Mouse (Mus musculus) gastrocnemius, postnatal 4 days (tissue): ENCODE measurements around the gene Rarg. TPM values are rescaled to one million over a fixed set of nuclear protein-coding genes. Genes with fewer than 3 reads are reported as not detected.
A peak's percentile ranks its signal among the peaks of the same experiment; 100 is the strongest.

Experiments used
- DNase-seq, 2 experiments: peaks; one replicate each; pipeline ENCODE4 v3.0.0; 2021 to 2022; ENCODE audit warnings: low spot score in 2 of 2, mixed read lengths in 2 of 2
- total RNA-seq, 2 experiments: library from RNA; stranded (reverse); gene quantifications; 2 replicates each; pipeline ENCODE4 v1.2.3; 2021

Rarg gene
- total RNA-seq, 2 experiments from 2014 or later = 21.3 to 27.8 TPM

GRCm38 (mm10) chr15:102258581-102259253 lies 1.4 kb upstream of the Rarg start:
- DNase-seq = no peak

- DNase-seq = peak in 1 of 2 experiments; percentile 51
These were observed 756 bp upstream of the Rarg start for GRCm38 (mm10) chr15:102258076-102258470.

GRCm38 (mm10) chr15:102256431-102257201 lies 701 bp downstream of the Rarg start:
- DNase-seq = no peak

- DNase-seq = no peak
These were observed 1.6 kb downstream of the Rarg start for GRCm38 (mm10) chr15:102255547-102256255.

- no peak for DNase-seq
These were observed 6.8 kb downstream of the Rarg start for GRCm38 (mm10) chr15:102250521-102250920.

- no peak for DNase-seq
These were observed 7.3 kb downstream of the Rarg start for GRCm38 (mm10) chr15:102249967-102250366.

- DNase-seq = peak in 1 of 2 experiments; percentile 55
These were observed 8.0 kb downstream of the Rarg start for GRCm38 (mm10) chr15:102249251-102249691.

- DNase-seq = no peak
These were observed 8.5 kb downstream of the Rarg start for GRCm38 (mm10) chr15:102248812-102249191.

GRCm38 (mm10) chr15:102248131-102248811 lies 9.0 kb downstream of the Rarg start:
- DNase-seq = no peak

- DNase-seq = peak; percentile 70 to 83
These were observed 9.8 kb downstream of the Rarg start for GRCm38 (mm10) chr15:102247252-102248130.

GRCm38 (mm10) chr15:102246866-102247251 lies 10.5 kb downstream of the Rarg start:
- DNase-seq = peak; percentile 91 to 96

- peak in 1 of 2 experiments; percentile 77 for DNase-seq
These were observed 11.2 kb downstream of the Rarg start for GRCm38 (mm10) chr15:102245891-102246741.

GRCm38 (mm10) chr15:102245461-102245881 lies 11.8 kb downstream of the Rarg start:
- peak in 1 of 2 experiments; percentile 29 for DNase-seq

- peak in 1 of 2 experiments; percentile 53 for DNase-seq
These were observed 12.8 kb downstream of the Rarg start for GRCm38 (mm10) chr15:102244306-102245191.

- peak in 1 of 2 experiments; percentile 40 for DNase-seq
These were observed 13.8 kb downstream of the Rarg start for GRCm38 (mm10) chr15:102243229-102244190.

- no peak for DNase-seq
These were observed 14.7 kb downstream of the Rarg start for GRCm38 (mm10) chr15:102242404-102243228.
